Mouse (Mus musculus) intestine, embryonic 14.5 days (tissue): Measurements from ENCODE around the gene Kcnab1. TPM values are rescaled to one million over a fixed set of nuclear protein-coding genes. Genes with fewer than 3 reads are reported as not detected.
"Not testable (repeated sequence)": the region's sequence is repeated elsewhere in the genome, so short reads cannot be mapped to it uniquely, and the experiment has no call there.

Source experiments
- ATAC-seq: fragments of 200-750 bp; cut with Nextera tagmentation; replicated peaks from 2 replicates; pipeline ENCODE4 v1.8.0; 2017; ENCODE audit warnings: low read depth, moderate number of reproducible peaks, moderate TSS enrichment, moderate library complexity; ENCODE audit not compliant: low FRiP score, low TSS enrichment
- DNase-seq: peaks from one replicate; pipeline ENCODE4 v3.0.0-alpha.2; 2018; ENCODE audit warnings: low spot score
- H3K27ac ChIP-seq: fragments of 300-500 bp; sonication (generic); 2 replicates; pipeline ENCODE4 v1.5.1; 2014; ENCODE audit warnings: low read depth, mild to moderate bottlenecking, control low read depth
- H3K27me3 ChIP-seq: fragments of 300-500 bp; sonication (generic); replicated peaks from 2 replicates; pipeline ENCODE4 v1.6.1; 2014; ENCODE audit warnings: low read length, control low read depth; ENCODE audit not compliant: control insufficient read depth, insufficient read depth
- H3K36me3 ChIP-seq: fragments of 300-500 bp; sonication (generic); 2 replicates; pipeline ENCODE4 v1.6.1; 2014; ENCODE audit warnings: low read length, control low read depth; ENCODE audit not compliant: control insufficient read depth, insufficient read depth
- H3K4me1 ChIP-seq: fragments of 300-500 bp; sonication (generic); replicated peaks from 2 replicates; pipeline ENCODE4 v1.6.1; 2014; ENCODE audit warnings: low read length, control low read depth, mixed read lengths; ENCODE audit not compliant: control insufficient read depth, insufficient read depth
- H3K4me2 ChIP-seq: fragments of 300-500 bp; sonication (generic); 2 replicates; pipeline ENCODE4 v1.6.1; 2014; ENCODE audit warnings: low read length
- H3K4me3 ChIP-seq: fragments of 300-500 bp; sonication (generic); 2 replicates; pipeline ENCODE4 v1.5.1; 2014; ENCODE audit warnings: low read depth, low read length, control low read depth, mixed read lengths
- H3K9ac ChIP-seq: fragments of 300-500 bp; sonication (generic); 2 replicates; pipeline ENCODE4 v1.6.1; 2014; ENCODE audit warnings: mild to moderate bottlenecking, low read length
- H3K9me3 ChIP-seq: fragments of 300-500 bp; sonication (generic); 2 replicates; pipeline ENCODE4 v1.6.1; 2016; ENCODE audit warnings: low read length, control low read depth; ENCODE audit not compliant: control insufficient read depth
- WGBS: fragments of 180-500 bp; shearing (Covaris S2); extraction: QIAGEN DNeasy Blood & Tissue Kit; methylation state at CpG from one replicate; pipeline ENCODE4 v1.1.7; 2014; 5-methylcytosine and 5-hydroxymethylcytosine counted together
- polyA plus RNA-seq: library from polyadenylated mRNA; unstranded; fragments of >200 nt; fragmentation: Nextera tagmentation; extraction: Ambion mirVana; gene quantifications from 2 replicates; pipeline ENCODE4 v1.2.1, GENCODE M21; 2014

Kcnab1 gene
- polyA plus RNA-seq, 1 experiment from 2014 or later: 6.7 TPM

GRCm38 (mm10) chr3:65395111-65395510 lies 285.9 kb downstream of the Kcnab1 start:
- not testable (repeated sequence) for H3K27ac ChIP-seq, H3K4me3 ChIP-seq, H3K9me3 ChIP-seq, H3K36me3 ChIP-seq, DNase-seq, H3K9ac ChIP-seq, H3K4me1 ChIP-seq, ATAC-seq, H3K27me3 ChIP-seq, H3K4me2 ChIP-seq
- 71% methylated on average over 1 of the region's 1 CpGs for WGBS

GRCm38 (mm10) chr3:65396835-65397504 lies 287.8 kb downstream of the Kcnab1 start:
- no peak overlapping the region for H3K4me3 ChIP-seq

GRCm38 (mm10) chr3:65397566-65397965 lies 288.4 kb downstream of the Kcnab1 start:
- no peaks in the 10 kb centered on the region for H3K9me3 ChIP-seq
- H3K4me1 ChIP-seq: no peaks in the 10 kb centered on the region
- WGBS: 95% methylated on average over 3 of the region's 3 CpGs
- H3K4me2 ChIP-seq: no peak overlapping the region
- no peak overlapping the region for H3K27ac ChIP-seq
- ATAC-seq (no peak), DNase-seq (no peak)
- H3K9ac ChIP-seq: no peak overlapping the region
- no peaks in the 10 kb centered on the region for H3K27me3 ChIP-seq
- no peaks in the 10 kb centered on the region for H3K36me3 ChIP-seq
- no peak overlapping the region for H3K4me3 ChIP-seq

More at GRCm38 (mm10) chr3:65396835-65397504, 287.8 kb downstream of the Kcnab1 start:
- no peaks in the 10 kb centered on the region for H3K9me3 ChIP-seq
- no peak overlapping the region for H3K9ac ChIP-seq
- H3K27me3 ChIP-seq: no peaks in the 10 kb centered on the region
- ATAC-seq (no peak), DNase-seq (no peak)
- 79% methylated on average over 4 of the region's 4 CpGs for WGBS
- no peaks in the 10 kb centered on the region for H3K36me3 ChIP-seq
- no peak overlapping the region for H3K4me2 ChIP-seq
- no peaks in the 10 kb centered on the region for H3K4me1 ChIP-seq
- H3K27ac ChIP-seq: no peak overlapping the region

GRCm38 (mm10) chr3:65405781-65406180 lies 296.6 kb downstream of the Kcnab1 start:
- no peaks in the 10 kb centered on the region for H3K9me3 ChIP-seq
- no peaks in the 10 kb centered on the region for H3K4me1 ChIP-seq
- no peak overlapping the region for H3K4me2 ChIP-seq
- WGBS: 77% methylated on average over 4 of the region's 4 CpGs
- H3K9ac ChIP-seq: no peak overlapping the region
- ATAC-seq (no peak), DNase-seq (no peak)
- H3K4me3 ChIP-seq: no peak overlapping the region
- H3K36me3 ChIP-seq: no peaks in the 10 kb centered on the region
- H3K27me3 ChIP-seq: no peaks in the 10 kb centered on the region
- no peak overlapping the region for H3K27ac ChIP-seq

GRCm38 (mm10) chr3:65407891-65408290 lies 298.7 kb downstream of the Kcnab1 start:
- no peaks in the 10 kb centered on the region for H3K9me3 ChIP-seq
- H3K4me3 ChIP-seq: no peak overlapping the region
- H3K4me2 ChIP-seq: no peak overlapping the region
- no peak overlapping the region for H3K9ac ChIP-seq
- DNase-seq: no peak
- no peak overlapping the region for H3K27ac ChIP-seq
- H3K4me1 ChIP-seq: no peaks in the 10 kb centered on the region
- H3K27me3 ChIP-seq: no peaks in the 10 kb centered on the region
- ATAC-seq: no peak
- no peaks in the 10 kb centered on the region for H3K36me3 ChIP-seq

- Histone ChIP-seq H3K4me1 (no peaks in the 10 kb centered on the region), H3K36me3 (no peaks in the 10 kb centered on the region), H3K4me2 (no peak overlapping the region), H3K9ac (no peak overlapping the region), H3K27ac (no peak overlapping the region), H3K9me3 (no peaks in the 10 kb centered on the region), H3K4me3 (no peak overlapping the region), H3K27me3 (no peaks in the 10 kb centered on the region)
- DNase-seq: no peak
- ATAC-seq: no peak
Observed at GRCm38 (mm10) chr3:65416571-65416970, 307.4 kb downstream of the Kcnab1 start.

GRCm38 (mm10) chr3:65417913-65418594 lies 308.9 kb downstream of the Kcnab1 start:
- ATAC-seq (no peak), DNase-seq (no peak)
- Histone ChIP-seq H3K36me3 (no peaks in the 10 kb centered on the region), H3K4me3 (no peak overlapping the region), H3K4me1 (no peaks in the 10 kb centered on the region), H3K4me2 (no peak overlapping the region), H3K9me3 (no peaks in the 10 kb centered on the region), H3K27me3 (no peaks in the 10 kb centered on the region), H3K27ac (no peak overlapping the region), H3K9ac (no peak overlapping the region)
- 61% methylated on average over 5 of the region's 5 CpGs for WGBS

GRCm38 (mm10) chr3:65419706-65420105 lies 310.5 kb downstream of the Kcnab1 start:
- ATAC-seq: no peak
- no peak for DNase-seq
- 89% methylated on average over 3 of the region's 3 CpGs for WGBS

More at GRCm38 (mm10) chr3:65419706-65420105, 310.5 kb downstream of the Kcnab1 start:
- Histone ChIP-seq H3K36me3 (no peaks in the 10 kb centered on the region), H3K4me2 (no peak overlapping the region), H3K4me3 (no peak overlapping the region), H3K4me1 (no peaks in the 10 kb centered on the region), H3K9me3 (no peaks in the 10 kb centered on the region), H3K9ac (no peak overlapping the region), H3K27ac (no peak overlapping the region), H3K27me3 (no peaks in the 10 kb centered on the region)
